Mouse (Mus musculus) embryo, embryonic 11.5 days (tissue): ENCODE measurements at regions not wholly inside any gene's neighbourhood (a gene's known extent, or its start where the extent isn't known, plus 50 kb on each side); places are given as distances from the start of the nearest gene placed in this dataset.

ENCODE experiments used
- DNase-seq: peaks from one replicate; pipeline ENCODE4 v3.0.0-alpha.2; 2012; ENCODE audit warnings: low read depth, low spot score

GRCm38 (mm10) chr1:35782668-35783067 is 285.5 kb upstream of the Hs6st1 start:
- DNase-seq, result no peak

GRCm38 (mm10) chr1:35783427-35783826 is 284.8 kb upstream of the Hs6st1 start:
- DNase-seq, result no peak

GRCm38 (mm10) chr1:35786241-35786640 is 282.0 kb upstream of the Hs6st1 start:
- DNase-seq, result no peak

- DNase-seq, result no peak
Measured at GRCm38 (mm10) chr1:35786668-35787213, 281.5 kb upstream of the Hs6st1 start.

- no peak for DNase-seq
Measured at GRCm38 (mm10) chr1:35797064-35797463, 271.1 kb upstream of the Hs6st1 start.

- no peak for DNase-seq
Measured at GRCm38 (mm10) chr1:35797526-35797925, 270.7 kb upstream of the Hs6st1 start.

- DNase-seq, result no peak
Measured at GRCm38 (mm10) chr1:35805546-35805945, 262.7 kb upstream of the Hs6st1 start.

- DNase-seq, result no peak
Measured at GRCm38 (mm10) chr1:35806329-35806728, 261.9 kb upstream of the Hs6st1 start.

- no peak for DNase-seq
Measured at GRCm38 (mm10) chr1:35806731-35807130, 261.5 kb upstream of the Hs6st1 start.

- no peak for DNase-seq
Measured at GRCm38 (mm10) chr1:35808894-35809293, 259.3 kb upstream of the Hs6st1 start.

- DNase-seq, result no peak
Measured at GRCm38 (mm10) chr1:35809341-35809740, 258.9 kb upstream of the Hs6st1 start.

GRCm38 (mm10) chr1:35810571-35811342 is 257.4 kb upstream of the Hs6st1 start:
- DNase-seq, result no peak

- no peak for DNase-seq
Measured at GRCm38 (mm10) chr1:35811380-35811779, 256.8 kb upstream of the Hs6st1 start.

- no peak for DNase-seq
Measured at GRCm38 (mm10) chr1:35811795-35812194, 256.4 kb upstream of the Hs6st1 start.

GRCm38 (mm10) chr1:35813625-35814024 is 254.6 kb upstream of the Hs6st1 start:
- no peak for DNase-seq

- DNase-seq, result no peak
Measured at GRCm38 (mm10) chr1:35814207-35814606, 254.0 kb upstream of the Hs6st1 start.

- no peak for DNase-seq
Measured at GRCm38 (mm10) chr1:35814751-35815150, 253.4 kb upstream of the Hs6st1 start.

- no peak for DNase-seq
Measured at GRCm38 (mm10) chr1:35821791-35822190, 246.4 kb upstream of the Hs6st1 start.

GRCm38 (mm10) chr1:35822376-35823202 is 245.6 kb upstream of the Hs6st1 start:
- no peak for DNase-seq

- DNase-seq, result no peak
Measured at GRCm38 (mm10) chr1:35823496-35823895, 244.7 kb upstream of the Hs6st1 start.

GRCm38 (mm10) chr1:35823981-35824880 is 244.0 kb upstream of the Hs6st1 start:
- no peak for DNase-seq
